Mouse (Mus musculus) ES-CJ7 (cell line): Measurements from ENCODE around the gene Cbx1.

Experiments
- DNase-seq: peaks from one replicate; pipeline ENCODE4 v3.0.0; 2011; ENCODE audit warnings: low read depth, low spot score

Cbx1 gene

DNA sequence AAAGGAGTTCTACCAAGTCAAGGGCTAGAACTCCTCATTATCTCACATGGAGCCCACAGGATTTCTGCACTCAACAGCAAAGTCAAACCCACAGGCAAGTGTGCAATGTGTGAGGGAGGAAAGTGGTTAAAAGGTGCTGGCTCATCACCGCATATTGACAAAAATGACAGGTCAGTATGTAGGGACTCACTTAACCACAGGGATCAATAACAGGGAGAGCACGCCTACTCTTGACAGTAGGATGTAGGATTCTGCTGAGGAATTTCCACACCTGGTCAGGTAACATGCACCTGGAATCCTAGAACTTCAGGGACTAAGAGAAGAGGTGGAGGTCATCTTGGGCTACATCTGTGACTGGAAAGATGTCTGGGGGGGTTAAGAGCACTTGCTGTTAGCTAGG, 27.0 kb downstream of the Cbx1 start:
- DNase-seq = no peak

DNA sequence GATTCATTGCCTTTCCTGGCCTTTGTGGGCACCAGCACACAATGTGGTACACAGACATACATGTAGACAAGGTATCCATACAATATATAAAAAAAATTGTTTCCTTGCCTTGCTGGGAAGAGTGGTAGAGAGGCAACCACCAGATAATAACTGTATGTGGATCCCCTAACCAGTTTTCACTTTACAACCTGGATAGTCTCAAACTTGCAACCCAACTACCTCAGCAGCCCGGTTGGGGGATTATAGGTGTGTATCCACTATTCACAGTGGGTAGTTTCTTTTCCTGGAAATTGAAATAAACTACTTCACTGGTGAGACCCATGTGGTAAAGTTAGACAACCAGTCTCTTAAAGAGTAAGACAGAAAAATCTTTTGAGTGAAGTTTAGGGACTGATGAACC, 27.6 kb downstream of the Cbx1 start:
- DNase-seq = no peak

DNA sequence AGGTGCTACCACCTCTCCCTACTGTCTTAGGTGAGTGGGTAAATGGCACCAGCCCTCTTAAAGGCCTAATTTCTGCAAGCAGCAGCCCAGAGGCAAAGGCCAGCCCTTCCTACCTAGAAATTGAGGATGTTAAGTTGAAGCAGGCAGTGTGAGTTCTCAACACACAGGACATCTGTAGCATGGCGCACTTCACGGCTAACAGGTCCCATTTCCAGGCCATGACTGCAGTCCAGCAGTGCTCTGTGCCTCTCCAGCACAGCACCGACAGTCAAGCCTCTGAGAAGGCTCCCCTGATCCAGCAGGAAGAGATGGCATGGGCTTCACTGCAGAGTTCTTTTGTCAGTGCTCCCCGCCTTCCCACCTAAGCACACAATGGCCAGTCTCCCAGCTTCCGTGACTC, 28.1 kb downstream of the Cbx1 start:
- no peak for DNase-seq

DNA sequence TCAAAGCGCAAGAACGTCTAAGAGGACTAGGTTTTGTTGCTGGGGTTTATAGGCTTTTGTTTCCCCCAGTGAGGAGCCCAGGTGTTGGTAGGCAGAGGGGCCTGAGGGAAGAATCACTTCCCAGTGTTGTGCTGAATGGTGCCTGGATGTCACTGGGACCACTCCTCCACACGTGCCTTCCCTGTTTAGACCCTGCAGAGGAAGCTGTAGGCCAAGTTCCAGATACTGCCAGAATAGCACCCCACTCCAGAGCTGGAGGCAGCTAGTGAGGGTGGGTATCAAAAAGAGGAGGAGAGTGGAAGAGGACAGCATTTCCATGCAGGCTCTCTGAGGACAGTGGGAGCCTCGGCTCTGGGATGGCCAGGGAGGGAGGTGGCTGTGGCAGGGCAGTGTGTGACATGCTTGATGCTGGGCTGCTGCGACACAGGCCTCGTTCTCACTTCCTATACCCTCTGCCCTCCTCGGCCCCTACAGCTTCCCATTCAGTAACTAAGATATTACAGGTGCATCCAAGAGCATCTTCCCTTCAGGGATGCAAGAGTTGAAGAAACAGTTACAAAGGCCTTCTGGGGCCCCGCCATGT, 29.3 kb downstream of the Cbx1 start:
- DNase-seq = no peak

GRCm38 (mm10) chr11:96821956-96822355, 33.0 kb downstream of the Cbx1 start:
- no peak for DNase-seq

GRCm38 (mm10) chr11:96822675-96823470, 33.9 kb downstream of the Cbx1 start:
- DNase-seq = peak; percentile 94

DNA sequence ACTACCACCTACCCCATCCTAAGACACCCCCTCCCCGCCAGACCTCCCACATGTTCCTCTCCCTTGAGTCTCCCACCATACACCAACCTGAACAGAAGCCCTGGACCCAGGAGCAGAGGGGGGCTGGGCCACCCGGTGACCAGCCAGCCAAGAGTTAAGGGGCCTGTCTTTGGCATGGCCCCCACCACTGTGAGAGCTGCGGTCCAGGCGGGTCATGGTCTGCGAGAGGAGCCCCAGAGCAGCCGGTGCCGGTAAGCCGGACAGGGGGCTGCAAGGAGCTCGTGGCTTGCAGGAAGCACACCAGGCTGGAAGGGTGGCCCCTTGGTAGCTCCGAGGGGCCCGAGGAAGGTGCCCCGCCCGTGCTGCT, 34.5 kb downstream of the Cbx1 start:
- no peak for DNase-seq

DNA sequence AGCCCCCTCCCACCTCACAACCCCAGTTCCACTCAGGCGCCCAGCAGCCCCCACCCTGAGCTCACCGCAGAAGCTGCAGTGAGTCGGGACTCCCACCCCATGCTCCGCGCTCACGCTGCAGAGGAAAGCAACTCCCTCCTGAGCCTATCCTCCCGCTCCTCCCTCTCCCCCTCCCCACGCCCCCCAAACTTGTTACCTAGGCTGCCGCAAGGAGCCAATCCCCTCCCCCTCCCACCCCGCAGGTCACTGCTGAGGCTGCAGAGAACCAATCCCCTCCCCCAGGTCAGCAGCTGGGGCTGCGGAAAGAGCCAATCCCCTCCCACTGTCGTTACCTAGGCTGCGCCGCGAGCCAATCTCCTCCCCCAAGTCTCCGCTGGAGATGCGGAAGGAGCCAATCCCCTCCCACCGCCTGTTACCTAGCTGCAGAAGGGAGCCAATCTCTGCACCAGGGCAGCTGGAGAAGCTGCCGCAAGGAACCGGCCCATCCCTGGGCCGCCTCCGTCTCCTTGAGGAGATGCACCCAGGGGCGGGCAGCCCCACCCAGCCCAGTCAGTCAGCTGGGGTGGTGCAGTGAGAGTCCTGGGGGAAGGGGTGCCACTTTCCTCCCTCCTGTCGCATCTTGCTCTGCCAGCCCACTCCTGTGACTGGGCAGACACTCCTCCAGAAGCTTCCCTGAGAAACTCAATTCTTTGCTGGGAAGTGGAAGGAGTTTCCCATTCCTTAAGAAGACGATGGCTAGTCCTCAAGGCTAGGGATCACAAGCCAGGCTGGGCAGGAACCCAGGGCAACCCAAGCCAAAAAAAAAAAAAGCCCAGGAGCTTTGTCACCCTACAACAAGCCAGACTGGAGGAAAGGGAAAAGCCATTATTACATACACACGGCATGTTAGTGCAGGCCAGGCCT, 35.2 kb downstream of the Cbx1 start:
- DNase-seq = peak; percentile 99

- DNase-seq = no peak
Measured at GRCm38 (mm10) chr11:96824783-96825495, 36.0 kb downstream of the Cbx1 start.

- DNase-seq = no peak
Measured at GRCm38 (mm10) chr11:96826481-96826880, 37.6 kb downstream of the Cbx1 start.

GRCm38 (mm10) chr11:96827062-96827581, 38.2 kb downstream of the Cbx1 start:
- no peak for DNase-seq

- DNase-seq = no peak
Measured at GRCm38 (mm10) chr11:96827917-96828316, 39.0 kb downstream of the Cbx1 start.

- DNase-seq = no peak
Measured at GRCm38 (mm10) chr11:96828881-96829280, 40.0 kb downstream of the Cbx1 start.

DNA sequence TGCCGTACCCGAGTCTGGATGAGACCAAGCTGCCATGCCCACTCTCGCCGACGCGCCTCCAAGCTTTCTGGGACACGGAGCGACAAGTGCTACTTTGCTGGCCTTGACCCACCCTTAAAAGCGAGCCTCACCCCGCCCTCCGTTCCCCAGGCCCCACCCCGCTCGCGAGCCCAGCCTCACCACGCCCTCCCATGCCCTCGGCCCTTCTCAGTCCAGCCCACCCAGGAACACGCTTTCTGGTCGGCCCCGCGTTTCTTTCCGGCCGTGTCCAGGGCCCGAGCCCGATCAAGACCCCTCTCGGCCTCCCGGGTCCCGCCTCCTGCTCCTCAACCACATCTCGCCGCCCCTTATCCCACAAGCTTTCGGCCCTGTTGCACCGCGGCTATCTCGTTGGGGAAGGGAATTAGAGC, 40.5 kb downstream of the Cbx1 start:
- DNase-seq = peak; percentile 93

DNA sequence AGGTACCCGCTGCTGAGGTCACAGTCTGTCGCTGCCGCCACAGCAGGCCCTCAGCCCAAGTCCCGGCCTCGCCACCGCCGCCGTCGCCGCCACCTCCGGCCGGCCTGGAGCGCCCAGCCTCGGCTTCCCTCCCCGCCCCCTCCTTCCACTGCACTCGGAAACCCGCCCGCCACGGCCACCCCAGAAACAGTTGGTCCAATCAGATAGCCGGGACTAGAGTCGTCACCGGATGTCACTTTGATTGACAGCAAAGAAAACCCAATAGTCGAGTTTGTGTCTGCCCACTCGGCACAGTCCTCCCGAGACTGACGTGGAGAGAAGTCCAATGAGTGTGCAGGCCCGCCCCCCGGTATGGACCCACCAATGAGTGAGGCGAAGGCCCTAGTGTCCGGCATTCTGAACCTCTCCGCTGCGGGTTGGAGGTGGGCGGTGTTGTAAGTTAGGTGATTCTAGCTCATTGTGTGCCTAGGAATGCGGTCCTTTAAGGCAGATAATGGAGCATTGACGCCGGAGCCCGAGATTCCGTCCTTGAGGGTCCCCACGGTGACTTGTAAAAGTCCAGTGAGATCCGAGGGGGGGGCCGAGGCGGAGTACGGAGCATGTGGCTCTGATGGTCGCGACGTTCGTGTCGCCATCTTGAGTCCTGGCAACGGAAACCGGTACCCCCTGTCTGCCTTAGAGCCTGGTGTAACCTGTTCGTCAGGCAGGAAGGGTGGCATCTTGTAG, 41.0 kb downstream of the Cbx1 start, which contains the start of gene Nfe2l1:
Nfe2l1 (minus strand) TSS at position 156 of the 726 bp plus-strand sequence.
- peak; percentile 100 for DNase-seq

- no peak for DNase-seq
Measured at GRCm38 (mm10) chr11:96830539-96831216, 41.8 kb downstream of the Cbx1 start.

- DNase-seq = peak; percentile 77
Measured at GRCm38 (mm10) chr11:96831516-96831915, 42.6 kb downstream of the Cbx1 start.

DNA sequence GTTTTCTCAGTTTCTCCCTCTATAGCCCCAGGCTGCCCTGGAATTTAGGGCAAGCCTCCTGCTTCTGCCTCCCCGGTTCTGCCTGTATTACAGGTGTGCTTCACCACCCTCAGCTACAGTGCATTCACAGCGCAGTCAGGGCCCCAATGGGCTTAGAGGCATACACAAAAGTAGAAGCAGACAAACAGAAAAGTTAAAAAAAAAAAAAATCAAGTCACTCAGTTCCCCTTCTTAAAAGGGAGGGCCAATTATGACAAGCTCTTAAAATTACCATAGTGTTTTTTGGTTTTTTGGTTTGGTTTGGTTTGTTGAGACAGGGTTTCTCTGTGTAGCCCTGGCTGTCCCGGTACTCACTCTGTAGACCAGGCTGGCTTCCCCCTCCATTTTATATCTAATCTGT, 43.6 kb downstream of the Cbx1 start:
- DNase-seq = no peak

DNA sequence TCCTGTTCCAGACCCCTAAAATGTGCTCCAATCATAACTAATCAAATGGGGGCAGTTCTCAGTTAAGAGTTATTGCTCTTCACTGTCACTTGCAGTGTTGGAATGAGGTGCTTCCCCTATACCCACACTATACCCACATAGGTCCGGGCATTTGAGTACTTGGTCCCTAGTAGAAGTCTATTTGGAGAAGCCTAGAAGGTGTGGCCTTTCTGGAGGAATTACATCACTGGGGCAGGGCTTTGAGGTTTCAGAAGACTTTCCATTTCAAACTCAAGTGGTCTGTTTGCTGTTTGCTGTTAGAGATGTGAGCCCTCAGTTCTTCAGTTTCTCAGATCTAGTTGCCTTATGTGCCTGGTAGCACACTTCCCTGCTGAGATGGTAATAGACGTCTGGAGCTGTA, 44.0 kb downstream of the Cbx1 start:
- no peak for DNase-seq

GRCm38 (mm10) chr11:96834127-96834526, 45.2 kb downstream of the Cbx1 start:
- no peak for DNase-seq
